Mouse (Mus musculus) left cerebral cortex, adult 11 months (tissue): ENCODE data around the gene BC030867.
"Not testable (repeated sequence)": the region's sequence is repeated elsewhere in the genome, so short reads cannot be mapped to it uniquely, and the experiment has no call there.

Source experiments
- DNase-seq: peaks from one replicate; pipeline ENCODE4 v3.0.0; 2022; ENCODE audit warnings: low spot score

Gene BC030867

GRCm38 (mm10) chr11:102249351-102250090 lies 839 bp downstream of the BC030867 start:
- DNase-seq, result no peak

- DNase-seq, result no peak
Measured at GRCm38 (mm10) chr11:102257514-102257913, 8.8 kb downstream of the BC030867 start.

GRCm38 (mm10) chr11:102258095-102258494 lies 9.4 kb downstream of the BC030867 start:
- no peak for DNase-seq

- DNase-seq, result no peak
Measured at GRCm38 (mm10) chr11:102258521-102258920, 9.8 kb downstream of the BC030867 start.

- no peak for DNase-seq
Measured at GRCm38 (mm10) chr11:102263211-102263610, 14.5 kb downstream of the BC030867 start.

- no peak for DNase-seq
Measured at GRCm38 (mm10) chr11:102265816-102266215, 17.1 kb downstream of the BC030867 start.

- no peak for DNase-seq
Measured at GRCm38 (mm10) chr11:102266631-102267355, 18.1 kb downstream of the BC030867 start.

GRCm38 (mm10) chr11:102267480-102267879 lies 18.8 kb downstream of the BC030867 start:
- peak; percentile 59 for DNase-seq

- no peak for DNase-seq
Measured at GRCm38 (mm10) chr11:102268520-102269244, 20.0 kb downstream of the BC030867 start, which contains the start of gene Asb16. Asb16 (plus strand) TSS chr11:102268743.

- no peak for DNase-seq
Measured at GRCm38 (mm10) chr11:102276411-102276915, 27.8 kb downstream of the BC030867 start.

GRCm38 (mm10) chr11:102277754-102278153 lies 29.1 kb downstream of the BC030867 start:
- DNase-seq, result no peak

GRCm38 (mm10) chr11:102279595-102279994 lies 30.9 kb downstream of the BC030867 start:
- DNase-seq, result no peak

GRCm38 (mm10) chr11:102280267-102280666 lies 31.6 kb downstream of the BC030867 start:
- DNase-seq, result not testable (repeated sequence)

GRCm38 (mm10) chr11:102283922-102284321 lies 35.2 kb downstream of the BC030867 start:
- no peak for DNase-seq

GRCm38 (mm10) chr11:102284501-102285094 lies 35.9 kb downstream of the BC030867 start, which contains the start of gene Tmub2:
Tmub2 (plus strand) TSS chr11:102284931.
- peak; percentile 97 for DNase-seq

GRCm38 (mm10) chr11:102285095-102285834 lies 36.6 kb downstream of the BC030867 start:
- DNase-seq, result no peak

GRCm38 (mm10) chr11:102287485-102287884 lies 38.8 kb downstream of the BC030867 start:
- no peak for DNase-seq

GRCm38 (mm10) chr11:102288027-102288804 lies 39.5 kb downstream of the BC030867 start:
- no peak for DNase-seq

GRCm38 (mm10) chr11:102288913-102289312 lies 40.2 kb downstream of the BC030867 start:
- DNase-seq, result no peak

GRCm38 (mm10) chr11:102289511-102290100 lies 40.9 kb downstream of the BC030867 start:
- no peak for DNase-seq
